Mouse (Mus musculus): ENCODE results near the gene Gmeb1. TPM values are rescaled to one million over a fixed set of nuclear protein-coding genes. Genes with fewer than 3 reads are reported as not detected.

Gmeb1 gene
- polyA plus RNA-seq, 1 experiment = 16.7 TPM

- peak overlapping the region; percentile 99 for H3K4me3 ChIP-seq (ENCODE audit: insufficient read depth, low read length)
- peak overlapping the region; percentile 84 for H3K27ac ChIP-seq (ENCODE audit: insufficient read depth, low read depth, low read length)
- no peak for TF ChIP-seq POLR2A (IDR thresholded peaks at IDR 0.05; ENCODE audit: borderline replicate concordance, low read depth, low read length)
- TF ChIP-seq CTCF (IDR thresholded peaks at IDR 0.05; ENCODE audit: low read depth, low read length) = no peak
- peaks cover 19% of the 10 kb centered on the region for H3K4me1 ChIP-seq (ENCODE audit: control insufficient read depth, insufficient read depth, low read length)
Observed at GRCm38 (mm10) chr4:132260404-132261379, 710 bp downstream of the Gmeb1 start.

DNA sequence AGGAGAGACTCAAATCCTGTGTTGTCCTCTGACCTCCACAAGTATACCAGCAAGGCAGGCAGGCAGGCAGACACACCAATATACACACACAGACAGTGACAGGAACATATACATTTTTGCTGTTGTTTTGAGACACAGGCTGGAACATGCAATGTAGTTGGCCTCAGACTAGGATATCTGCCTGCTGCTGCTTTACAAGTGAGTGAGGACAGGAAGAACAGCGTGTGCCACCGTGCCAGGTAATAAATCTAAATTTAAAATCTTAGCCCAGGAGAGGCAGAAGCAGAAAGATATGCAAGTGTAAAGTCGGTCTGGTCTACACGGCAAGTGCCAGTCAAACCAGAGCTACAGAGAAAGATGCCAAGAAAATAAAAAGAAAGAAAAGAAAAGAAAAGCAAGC lies 2.2 kb downstream of the Gmeb1 start:
- TF ChIP-seq CTCF (IDR thresholded peaks at IDR 0.05; ENCODE audit: low read depth, low read length) (no peak), POLR2A (IDR thresholded peaks at IDR 0.05; ENCODE audit: borderline replicate concordance, low read depth, low read length) (no peak)
- Histone ChIP-seq H3K4me1 (ENCODE audit: control insufficient read depth, insufficient read depth, low read length) (peaks cover 25% of the 10 kb centered on the region), H3K27ac (ENCODE audit: insufficient read depth, low read depth, low read length) (peak overlapping the region; percentile 28; the same call in 1 of the 2 replicates), H3K4me3 (ENCODE audit: insufficient read depth, low read length) (no peak overlapping the region)

- H3K4me3 ChIP-seq (ENCODE audit: insufficient read depth, low read length) = no peak overlapping the region
- no peak overlapping the region for H3K27ac ChIP-seq (ENCODE audit: insufficient read depth, low read depth, low read length)
- TF ChIP-seq CTCF (IDR thresholded peaks at IDR 0.05; ENCODE audit: low read depth, low read length) (no peak), POLR2A (IDR thresholded peaks at IDR 0.05; ENCODE audit: borderline replicate concordance, low read depth, low read length) (no peak)
- peaks cover 26% of the 10 kb centered on the region for H3K4me1 ChIP-seq (ENCODE audit: control insufficient read depth, insufficient read depth, low read length)
Observed at GRCm38 (mm10) chr4:132256384-132256783, 5.0 kb downstream of the Gmeb1 start.

DNA sequence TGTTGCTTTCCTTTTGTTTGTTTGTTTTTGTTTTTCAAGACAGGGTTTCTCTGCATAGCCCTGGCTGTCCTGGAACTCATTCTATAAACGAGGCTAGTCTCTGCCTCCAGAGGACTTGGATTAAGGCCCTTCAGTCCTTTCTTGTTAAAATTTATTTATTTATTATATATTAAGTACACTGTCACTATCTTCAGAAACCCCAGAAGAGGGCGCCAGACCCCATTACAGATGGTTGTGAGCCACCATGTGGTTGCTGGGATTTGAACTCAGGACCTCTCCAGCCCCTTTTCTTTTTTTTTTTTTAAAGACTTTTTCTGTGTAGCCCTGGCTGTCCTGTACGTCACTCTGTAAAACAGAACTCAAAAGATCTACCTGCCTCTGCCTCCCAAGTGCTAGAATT lies 6.4 kb downstream of the Gmeb1 start:
- H3K4me3 ChIP-seq (ENCODE audit: insufficient read depth, low read length) = no peak overlapping the region
- H3K4me1 ChIP-seq (ENCODE audit: control insufficient read depth, insufficient read depth, low read length) = peaks cover 26% of the 10 kb centered on the region
- H3K27ac ChIP-seq (ENCODE audit: insufficient read depth, low read depth, low read length) = no peak overlapping the region
- TF ChIP-seq POLR2A (IDR thresholded peaks at IDR 0.05; ENCODE audit: borderline replicate concordance, low read depth, low read length) (no peak), CTCF (IDR thresholded peaks at IDR 0.05; ENCODE audit: low read depth, low read length) (no peak)

GRCm38 (mm10) chr4:132253622-132254021 lies 7.8 kb downstream of the Gmeb1 start:
- TF ChIP-seq CTCF (IDR thresholded peaks at IDR 0.05; ENCODE audit: low read depth, low read length) = no peak
- no peak for TF ChIP-seq POLR2A (IDR thresholded peaks at IDR 0.05; ENCODE audit: borderline replicate concordance, low read depth, low read length)
- Histone ChIP-seq H3K27ac (ENCODE audit: insufficient read depth, low read depth, low read length) (no peak overlapping the region), H3K4me1 (ENCODE audit: control insufficient read depth, insufficient read depth, low read length) (peaks cover 18% of the 10 kb centered on the region), H3K4me3 (ENCODE audit: insufficient read depth, low read length) (no peak overlapping the region)

GRCm38 (mm10) chr4:132253128-132253527 lies 8.3 kb downstream of the Gmeb1 start:
- no peak for TF ChIP-seq POLR2A (IDR thresholded peaks at IDR 0.05; ENCODE audit: borderline replicate concordance, low read depth, low read length)
- TF ChIP-seq CTCF (IDR thresholded peaks at IDR 0.05; ENCODE audit: low read depth, low read length) = no peak
- Histone ChIP-seq H3K4me1 (ENCODE audit: control insufficient read depth, insufficient read depth, low read length) (peaks cover 21% of the 10 kb centered on the region), H3K27ac (ENCODE audit: insufficient read depth, low read depth, low read length) (no peak overlapping the region), H3K4me3 (ENCODE audit: insufficient read depth, low read length) (no peak overlapping the region)

DNA sequence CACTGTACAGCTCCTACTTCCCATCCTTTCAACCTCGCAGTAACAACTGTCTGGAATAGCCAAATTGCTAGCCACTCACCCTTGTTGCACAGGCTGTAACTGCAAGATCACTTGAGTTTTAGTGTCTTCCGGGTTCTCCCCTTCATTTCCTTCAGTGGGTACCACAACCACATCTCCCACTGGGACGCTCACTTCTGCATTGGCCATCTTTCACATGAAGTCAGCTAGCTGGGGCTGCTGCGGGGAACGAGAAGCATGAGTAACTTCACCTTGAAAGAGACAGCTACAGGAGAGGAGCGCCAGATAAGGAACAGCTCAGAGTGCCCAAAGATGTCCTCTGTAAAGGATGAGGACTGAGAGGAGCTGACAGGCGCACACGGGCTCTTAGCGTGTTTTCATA lies 9.8 kb downstream of the Gmeb1 start:
- no peak overlapping the region for H3K4me3 ChIP-seq (ENCODE audit: insufficient read depth, low read length)
- H3K27ac ChIP-seq (ENCODE audit: insufficient read depth, low read depth, low read length) = no peak overlapping the region
- TF ChIP-seq POLR2A (IDR thresholded peaks at IDR 0.05; ENCODE audit: borderline replicate concordance, low read depth, low read length) = no peak
- TF ChIP-seq CTCF (IDR thresholded peaks at IDR 0.05; ENCODE audit: low read depth, low read length) = no peak
- peaks cover 31% of the 10 kb centered on the region for H3K4me1 ChIP-seq (ENCODE audit: control insufficient read depth, insufficient read depth, low read length)

DNA sequence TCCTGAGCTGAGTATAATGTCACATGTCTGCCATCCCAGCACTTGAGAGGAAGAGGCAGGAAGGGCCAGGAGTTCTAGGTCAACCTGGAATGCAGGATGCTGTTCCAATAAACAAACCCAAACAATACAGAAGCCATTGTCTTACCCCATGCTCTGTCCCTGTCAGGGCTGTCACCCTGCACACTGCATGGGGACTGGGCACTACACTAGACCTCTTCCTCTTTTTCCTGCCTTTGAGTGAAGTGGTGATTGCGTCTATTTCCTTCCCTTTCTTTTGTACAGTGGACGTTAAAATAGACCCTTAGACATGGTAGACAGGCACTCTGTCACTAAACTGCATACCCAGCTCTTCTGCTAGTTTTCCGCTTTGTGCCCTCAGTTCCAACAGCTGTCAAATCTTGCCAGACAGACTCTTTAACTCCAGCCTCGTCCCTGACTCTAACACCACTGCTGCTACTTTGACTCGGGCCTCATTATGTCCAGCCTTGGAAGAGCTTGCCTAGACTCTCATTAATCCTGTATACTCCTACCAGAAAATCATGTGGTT lies 13.9 kb downstream of the Gmeb1 start:
- TF ChIP-seq CTCF (IDR thresholded peaks at IDR 0.05; ENCODE audit: low read depth, low read length) = no peak
- no peak for TF ChIP-seq POLR2A (IDR thresholded peaks at IDR 0.05; ENCODE audit: borderline replicate concordance, low read depth, low read length)
- no peak overlapping the region for H3K4me3 ChIP-seq (ENCODE audit: insufficient read depth, low read length)
- peak overlapping the region; percentile 69 for H3K27ac ChIP-seq (ENCODE audit: insufficient read depth, low read depth, low read length)
- H3K4me1 ChIP-seq (ENCODE audit: control insufficient read depth, insufficient read depth, low read length) = peaks cover 26% of the 10 kb centered on the region

DNA sequence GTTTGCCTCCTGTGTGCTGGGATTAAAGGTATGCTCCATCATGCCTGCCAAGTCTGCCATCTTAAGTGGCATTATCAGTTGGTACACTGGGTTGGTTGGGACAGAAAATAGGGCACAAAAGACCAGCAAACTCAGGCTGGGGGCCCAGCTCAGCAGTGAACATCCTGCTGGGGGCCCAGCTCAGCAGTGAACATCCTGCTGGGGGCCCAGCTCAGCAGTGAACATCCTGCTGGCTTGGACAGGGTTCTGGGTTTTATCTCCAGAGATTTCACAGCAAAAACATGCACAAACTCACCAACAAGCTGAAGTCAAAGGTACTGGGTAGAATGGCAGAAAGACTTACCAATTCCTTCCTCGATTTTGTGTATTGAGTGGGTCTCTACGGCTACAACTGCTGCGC lies 15.8 kb downstream of the Gmeb1 start:
- Histone ChIP-seq H3K27ac (ENCODE audit: insufficient read depth, low read depth, low read length) (no peak overlapping the region), H3K4me3 (ENCODE audit: insufficient read depth, low read length) (no peak overlapping the region), H3K4me1 (ENCODE audit: control insufficient read depth, insufficient read depth, low read length) (peaks cover 26% of the 10 kb centered on the region)
- TF ChIP-seq POLR2A (IDR thresholded peaks at IDR 0.05; ENCODE audit: borderline replicate concordance, low read depth, low read length) (no peak), CTCF (IDR thresholded peaks at IDR 0.05; ENCODE audit: low read depth, low read length) (no peak)

- TF ChIP-seq CTCF (IDR thresholded peaks at IDR 0.05; ENCODE audit: low read depth, low read length) (no peak), POLR2A (IDR thresholded peaks at IDR 0.05; ENCODE audit: borderline replicate concordance, low read depth, low read length) (no peak)
- H3K4me3 ChIP-seq (ENCODE audit: insufficient read depth, low read length) = no peak overlapping the region
- no peak overlapping the region for H3K27ac ChIP-seq (ENCODE audit: insufficient read depth, low read depth, low read length)
- peaks cover 5% of the 10 kb centered on the region for H3K4me1 ChIP-seq (ENCODE audit: control insufficient read depth, insufficient read depth, low read length)
Observed at GRCm38 (mm10) chr4:132241208-132241607, 20.2 kb downstream of the Gmeb1 start.

All from bone marrow macrophage, adult 2 months (primary cell).